In the genomic region with DNA sequence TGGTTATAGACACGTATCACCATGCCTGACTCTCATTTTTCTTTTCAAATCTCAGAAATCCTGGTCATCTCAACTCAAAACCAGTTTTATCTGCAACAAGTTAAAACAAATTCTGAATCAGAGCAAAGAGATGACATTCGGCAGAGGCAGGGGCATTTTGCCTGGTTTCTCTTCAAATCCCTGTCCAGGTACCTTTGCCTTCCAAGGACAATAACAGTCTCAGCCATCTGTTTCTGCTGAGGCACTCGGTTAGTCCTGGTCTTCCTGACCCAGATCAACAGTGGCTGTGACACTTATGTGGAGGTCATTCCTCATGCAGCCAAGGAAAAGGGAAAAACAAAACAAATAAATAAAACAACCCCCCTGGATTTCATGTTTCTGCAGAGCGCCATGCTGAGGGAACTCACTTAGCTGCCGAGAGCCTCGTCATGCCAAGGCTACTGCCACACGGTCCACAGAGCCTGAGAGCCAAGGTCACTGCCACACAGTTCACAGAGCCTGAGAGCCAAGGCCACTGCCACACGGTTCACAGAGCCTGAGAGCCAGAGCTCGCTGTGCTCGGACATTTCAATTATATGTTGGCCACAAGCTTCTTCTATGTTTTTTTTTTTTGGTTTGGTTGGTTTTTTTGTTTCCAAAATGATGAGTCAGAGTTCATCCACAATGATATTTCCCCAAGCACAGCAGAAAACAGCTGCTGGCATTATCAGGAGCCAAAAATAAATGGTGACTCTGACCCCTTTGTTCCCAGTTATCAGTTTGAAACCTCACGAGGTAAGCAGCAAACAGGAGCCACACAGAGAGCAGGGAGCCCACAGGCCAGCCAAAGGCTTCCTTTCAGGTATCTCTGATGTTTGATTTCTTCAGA, we compare ENCODE assay signal across 1 mouse cellular context.
TF ChIP-seq lines count a peak whose summit lies in the region.

No protein-coding gene starts in this region.

TF ChIP-seq in MEL, 35 proteins besides CTCF, POLR2A, EP300 and RAD21:
- TF ChIP-seq ETS1 (IDR thresholded peaks at IDR 0.05; ENCODE audit: low read depth, low read length) (peak; percentile 52), TBP (IDR thresholded peaks at IDR 0.05; ENCODE audit: low read depth, low read length) (no peak)
